Mouse (Mus musculus) brain, embryonic 14.5 days (tissue): ENCODE results near the gene Gtf2h1.

Experiments used
- CTCF ChIP-seq: fragments of 200-500 bp; IDR thresholded peaks from 2 replicates; pipeline ENCODE4 v1.5.1; 2012; ENCODE audit warnings: inconsistent platforms, mild to moderate bottlenecking, moderate library complexity, borderline replicate concordance; ENCODE audit not compliant: insufficient read depth, insufficient read length; ENCODE audit errors: extremely low read depth
- POLR2A ChIP-seq: fragments of 200-500 bp; IDR thresholded peaks from 2 replicates; pipeline ENCODE4 v1.6.1; 2012; ENCODE audit warnings: mild to moderate bottlenecking, inconsistent platforms, borderline replicate concordance; ENCODE audit not compliant: poor library complexity, insufficient read depth, insufficient read length, severe bottlenecking; ENCODE audit errors: extremely low read depth

- TF ChIP-seq CTCF (no peak), POLR2A (no peak)
These were observed 40.5 kb downstream of the Gtf2h1 start for GRCm38 (mm10) chr7:46836357-46836756.
